Mouse (Mus musculus) hindbrain, embryonic 13.5 days (tissue): ENCODE results near the gene Dnajb7. TPM values are rescaled to one million over a fixed set of nuclear protein-coding genes. Genes with fewer than 3 reads are reported as not detected.
"Not testable (repeated sequence)": the region's sequence is repeated elsewhere in the genome, so short reads cannot be mapped to it uniquely, and the experiment has no call there.

ENCODE experiments used
- ATAC-seq: fragments of 200-750 bp; cut with Nextera tagmentation; 2 replicates; pipeline ENCODE4 v1.8.0; 2017; ENCODE audit warnings: moderate TSS enrichment; ENCODE audit not compliant: low FRiP score
- H3K27ac ChIP-seq: fragments of 300-500 bp; sonication (generic); 2 replicates; pipeline ENCODE4 v1.5.1; 2015; ENCODE audit warnings: inconsistent platforms, mild to moderate bottlenecking, moderate library complexity
- H3K27me3 ChIP-seq: fragments of 300-500 bp; sonication (generic); 2 replicates; pipeline ENCODE4 v1.6.1; 2015; ENCODE audit warnings: mild to moderate bottlenecking, inconsistent platforms
- H3K36me3 ChIP-seq: fragments of 300-500 bp; sonication (generic); 2 replicates; pipeline ENCODE4 v1.6.1; 2015; ENCODE audit warnings: mild to moderate bottlenecking, inconsistent platforms
- H3K4me1 ChIP-seq: fragments of 300-500 bp; sonication (generic); replicated peaks from 2 replicates; pipeline ENCODE4 v1.6.1; 2015; ENCODE audit warnings: inconsistent platforms
- H3K4me2 ChIP-seq: fragments of 300-500 bp; sonication (generic); 2 replicates; pipeline ENCODE4 v1.6.1; 2015; ENCODE audit warnings: inconsistent platforms, mild to moderate bottlenecking, moderate library complexity
- H3K4me3 ChIP-seq: fragments of 300-500 bp; sonication (generic); 2 replicates; pipeline ENCODE4 v1.5.1; 2015; ENCODE audit warnings: mild to moderate bottlenecking, inconsistent platforms
- H3K9ac ChIP-seq: fragments of 300-500 bp; sonication (generic); 2 replicates; pipeline ENCODE4 v1.6.1; 2015; ENCODE audit warnings: mild to moderate bottlenecking, inconsistent platforms
- H3K9me3 ChIP-seq: fragments of 300-500 bp; sonication (generic); 2 replicates; pipeline ENCODE4 v1.6.1; 2016; ENCODE audit warnings: inconsistent platforms
- WGBS: fragments of 180-500 bp; shearing (Covaris S2); methylation state at CpG from one replicate; pipeline ENCODE4 v1.1.7; 2015; 5-methylcytosine and 5-hydroxymethylcytosine counted together
- polyA plus RNA-seq: library from polyadenylated mRNA; unstranded; fragments of >200 nt; fragmentation: Nextera tagmentation; extraction: Ambion mirVana; gene quantifications from 2 replicates; pipeline ENCODE4 v1.2.1, GENCODE M21; 2015

Gene Dnajb7
- polyA plus RNA-seq = 1.4 TPM in 2 replicates

DNA sequence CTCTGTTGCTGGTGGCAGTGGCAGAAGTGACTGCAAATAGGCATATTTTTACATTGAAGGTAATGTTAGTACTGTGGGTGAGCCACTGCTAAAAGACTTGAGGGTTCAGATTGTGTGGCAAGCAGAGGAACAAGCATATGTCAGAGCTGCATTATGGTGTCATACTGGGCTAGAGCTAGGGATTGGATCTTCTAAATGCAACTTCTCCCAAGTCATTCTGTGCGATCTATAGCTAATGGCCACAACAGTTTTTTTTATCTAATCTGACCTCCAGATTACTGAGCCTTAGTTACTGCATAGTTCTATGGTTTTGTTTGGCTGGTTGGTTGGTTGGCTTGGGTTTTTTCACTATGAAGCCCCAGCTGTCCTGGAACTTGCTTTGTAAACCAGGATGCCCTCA, at the start of gene Dnajb7:
Gene Dnajb7 (minus strand): TSS at position 101 of the 400 bp plus-strand sequence.
- no peaks in the 10 kb centered on the region for H3K9me3 ChIP-seq
- H3K4me3 ChIP-seq = no peak within 1 kb of the TSS
- no peak within 1 kb of the TSS for H3K4me2 ChIP-seq
- no peaks in the 10 kb centered on the region for H3K36me3 ChIP-seq
- H3K27ac ChIP-seq = no peak within 1 kb of the TSS
- no peak within 1 kb of the TSS for H3K9ac ChIP-seq
- H3K4me1 ChIP-seq = no peaks in the 10 kb centered on the region
- no peak for ATAC-seq
- H3K27me3 ChIP-seq = no peaks in the 10 kb centered on the region
- WGBS = 90% methylated on average over 1 of the region's 1 CpGs

DNA sequence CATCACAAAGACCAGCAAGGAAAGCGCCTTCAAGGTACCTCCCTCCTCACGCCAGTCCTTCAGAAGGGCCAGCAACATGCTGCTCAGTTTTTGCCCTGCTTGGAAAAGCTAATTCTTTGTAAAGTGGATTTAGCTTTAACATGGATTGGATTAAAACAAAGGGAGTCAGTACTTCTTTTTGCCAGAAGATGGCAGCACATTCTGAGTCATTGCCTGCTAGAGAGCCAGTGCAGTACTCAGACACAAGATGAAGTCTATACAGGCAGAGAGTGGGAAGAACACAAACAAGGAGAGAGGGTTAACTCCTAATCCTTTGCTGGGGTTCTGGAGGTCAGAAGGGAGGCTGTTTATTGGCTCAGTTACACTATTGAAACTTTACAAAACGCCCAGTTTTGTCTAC, 40.4 kb upstream of the Dnajb7 start:
- ATAC-seq = no peak
- H3K27me3 ChIP-seq = no peaks in the 10 kb centered on the region
- no peak overlapping the region for H3K4me2 ChIP-seq
- 58% methylated on average over 3 of the region's 3 CpGs for WGBS
- no peaks in the 10 kb centered on the region for H3K4me1 ChIP-seq
- H3K9ac ChIP-seq = no peak overlapping the region
- H3K27ac ChIP-seq = no peak overlapping the region
- peaks cover 34% of the 10 kb centered on the region for H3K36me3 ChIP-seq
- no peak overlapping the region for H3K4me3 ChIP-seq
- no peaks in the 10 kb centered on the region for H3K9me3 ChIP-seq

DNA sequence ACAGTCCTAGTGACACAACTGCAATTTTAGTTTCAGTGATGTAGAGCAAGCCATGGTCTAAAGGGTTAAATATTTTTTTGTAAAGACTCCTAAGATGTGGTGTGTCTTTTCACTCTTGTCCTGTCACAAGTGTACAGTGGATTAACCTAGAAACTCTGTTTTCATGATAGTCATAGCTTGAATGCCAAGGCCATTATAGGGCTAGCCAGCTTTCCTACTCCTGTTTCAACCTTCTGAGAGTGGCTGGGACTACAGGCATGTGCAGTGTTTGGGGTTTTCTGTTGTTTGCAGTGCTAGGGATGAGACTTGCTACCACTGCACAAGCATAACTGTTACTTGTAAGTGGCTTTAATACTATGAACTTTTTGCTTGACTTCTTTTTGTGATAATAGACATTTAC, 31.1 kb upstream of the Dnajb7 start:
- Histone ChIP-seq H3K9me3 (no peaks in the 10 kb centered on the region), H3K4me3 (no peak overlapping the region), H3K27me3 (no peaks in the 10 kb centered on the region), H3K36me3 (peaks cover 29% of the 10 kb centered on the region), H3K27ac (no peak overlapping the region), H3K4me2 (no peak overlapping the region), H3K9ac (no peak overlapping the region), H3K4me1 (no peaks in the 10 kb centered on the region)
- ATAC-seq = no peak

DNA sequence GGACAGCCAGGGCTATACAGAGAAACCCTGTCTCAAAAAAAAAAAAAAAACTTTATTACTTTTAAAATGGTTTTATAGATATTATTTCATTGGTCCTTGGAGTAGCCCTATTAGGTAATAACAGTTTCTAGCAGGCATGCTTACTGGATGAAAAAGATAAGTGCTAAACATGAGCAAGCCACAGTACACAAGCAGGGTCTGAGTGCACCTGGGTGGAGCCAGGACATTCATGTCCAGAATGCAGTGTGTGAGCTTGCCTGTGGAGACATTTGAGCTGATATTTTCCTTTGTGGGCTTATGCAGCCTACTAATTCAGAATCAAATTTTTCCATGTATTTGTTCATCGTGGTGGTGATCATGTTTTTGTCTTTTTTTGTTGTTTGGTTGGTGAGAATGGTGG, 30.2 kb upstream of the Dnajb7 start:
- H3K27me3 ChIP-seq = no peaks in the 10 kb centered on the region
- H3K9me3 ChIP-seq = no peaks in the 10 kb centered on the region
- WGBS = 97% methylated on average over 1 of the region's 1 CpGs
- peaks cover 29% of the 10 kb centered on the region for H3K36me3 ChIP-seq
- no peak overlapping the region for H3K27ac ChIP-seq
- no peak overlapping the region for H3K4me2 ChIP-seq
- no peak overlapping the region for H3K4me3 ChIP-seq
- H3K9ac ChIP-seq = no peak overlapping the region
- no peak for ATAC-seq
- H3K4me1 ChIP-seq = no peaks in the 10 kb centered on the region

DNA sequence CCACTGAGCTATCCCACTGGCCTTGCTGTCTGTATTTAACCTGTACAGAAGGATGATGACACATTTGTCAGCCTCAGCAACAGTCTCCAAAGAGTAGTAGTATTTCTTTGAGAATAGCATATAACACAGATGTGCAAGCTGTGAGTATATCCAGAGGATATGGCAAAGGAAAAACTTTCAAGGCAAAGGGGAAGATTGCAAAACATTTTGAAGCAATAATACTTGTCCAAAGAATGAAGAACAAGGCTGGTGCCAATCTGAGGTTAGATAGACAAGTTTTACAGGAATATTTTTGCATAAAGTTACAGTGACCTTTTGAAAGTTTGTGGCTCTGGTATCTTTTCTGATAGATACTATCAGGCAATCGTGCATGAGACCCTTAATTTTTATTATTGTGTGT, 23.1 kb upstream of the Dnajb7 start:
- Histone ChIP-seq H3K9ac (no peak overlapping the region), H3K4me2 (no peak overlapping the region), H3K27ac (no peak overlapping the region), H3K9me3 (no peaks in the 10 kb centered on the region), H3K36me3 (peaks cover 37% of the 10 kb centered on the region), H3K4me3 (no peak overlapping the region), H3K27me3 (no peaks in the 10 kb centered on the region), H3K4me1 (no peaks in the 10 kb centered on the region)
- ATAC-seq = no peak
- WGBS = 83% methylated on average over 1 of the region's 1 CpGs

DNA sequence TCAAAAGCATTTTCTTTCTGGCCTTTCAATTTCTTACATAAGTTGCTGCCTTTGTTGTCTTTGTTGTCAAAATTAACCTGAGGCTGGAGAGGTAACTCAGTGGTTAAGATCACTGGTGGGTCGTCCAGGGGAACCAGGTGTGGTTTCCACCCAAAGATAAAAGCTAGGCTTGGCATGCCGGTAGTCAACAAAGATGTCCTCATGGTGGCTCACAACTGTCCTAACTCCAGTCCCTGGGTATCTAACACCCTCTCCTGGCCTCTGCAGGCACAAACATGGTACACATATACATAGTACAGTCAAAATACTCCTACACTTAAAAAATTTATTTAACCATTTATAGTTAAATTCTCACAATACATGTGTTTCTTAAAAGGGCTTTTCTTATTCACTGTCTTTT, 19.8 kb upstream of the Dnajb7 start:
- no peak for ATAC-seq
- no peaks in the 10 kb centered on the region for H3K9me3 ChIP-seq
- H3K4me1 ChIP-seq = no peaks in the 10 kb centered on the region
- H3K27me3 ChIP-seq = no peaks in the 10 kb centered on the region
- H3K4me3 ChIP-seq = no peak overlapping the region
- 98% methylated on average over 2 of the region's 2 CpGs for WGBS
- H3K36me3 ChIP-seq = peaks cover 34% of the 10 kb centered on the region
- H3K4me2 ChIP-seq = no peak overlapping the region
- no peak overlapping the region for H3K9ac ChIP-seq
- no peak overlapping the region for H3K27ac ChIP-seq

DNA sequence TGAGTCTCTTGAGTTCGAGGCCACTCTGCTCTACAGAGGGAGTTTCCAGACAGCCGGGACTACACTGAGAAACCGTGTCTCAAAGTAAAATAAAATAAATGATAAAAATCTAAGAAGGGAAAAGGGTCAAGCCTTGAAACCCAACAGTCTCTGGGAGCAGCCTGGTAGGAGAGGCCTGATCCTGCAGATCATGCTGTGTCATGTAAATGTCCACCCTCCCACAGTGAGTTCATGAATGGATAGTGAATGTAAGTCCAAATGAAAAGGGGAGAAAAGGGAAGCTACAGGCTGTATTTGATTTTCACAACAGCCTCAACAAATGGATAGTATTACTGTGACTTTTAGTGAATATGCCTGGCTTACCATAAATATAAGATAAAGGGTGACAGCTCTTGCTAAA, 17.2 kb upstream of the Dnajb7 start:
- Histone ChIP-seq H3K36me3 (peaks cover 10% of the 10 kb centered on the region), H3K9ac (no peak overlapping the region), H3K4me3 (no peak overlapping the region), H3K4me1 (no peaks in the 10 kb centered on the region), H3K4me2 (no peak overlapping the region), H3K27ac (no peak overlapping the region), H3K27me3 (no peaks in the 10 kb centered on the region), H3K9me3 (no peaks in the 10 kb centered on the region)
- no peak for ATAC-seq
- WGBS = 85% methylated on average over 3 of the region's 3 CpGs

DNA sequence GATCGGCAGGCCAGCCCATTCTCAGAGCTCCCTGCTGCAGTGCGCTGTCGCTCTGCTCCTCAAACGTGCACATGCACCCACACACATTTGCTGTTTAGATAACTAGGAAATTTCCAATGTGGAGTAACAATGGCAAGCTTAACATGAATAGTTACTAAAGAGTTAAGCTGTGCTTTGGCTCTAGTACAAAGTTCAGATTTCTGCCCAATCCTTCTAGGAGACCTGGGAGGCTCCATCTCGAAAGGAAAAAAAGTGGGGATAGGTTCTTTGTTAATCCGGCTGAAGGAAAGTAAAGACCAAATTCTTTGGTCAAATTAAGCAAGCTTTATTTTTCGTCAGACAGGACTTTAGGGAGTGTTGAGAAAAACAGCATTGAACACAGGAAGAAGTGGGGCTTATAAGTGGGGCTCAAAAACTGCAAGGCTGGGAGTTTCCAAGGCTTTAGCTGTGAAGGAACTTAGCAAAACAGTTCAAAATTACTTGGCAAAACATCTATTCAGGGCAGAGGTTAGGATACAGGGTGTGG, 14.1 kb upstream of the Dnajb7 start:
- no peaks in the 10 kb centered on the region for H3K27me3 ChIP-seq
- no peak overlapping the region for H3K9ac ChIP-seq
- H3K36me3 ChIP-seq = peaks cover 6% of the 10 kb centered on the region; the same call in 1 of the 2 replicates
- no peak overlapping the region for H3K4me3 ChIP-seq
- H3K27ac ChIP-seq = no peak overlapping the region
- no peak overlapping the region for H3K4me2 ChIP-seq
- no peaks in the 10 kb centered on the region for H3K4me1 ChIP-seq
- no peaks in the 10 kb centered on the region for H3K9me3 ChIP-seq
- WGBS = 86% methylated on average over 7 of the region's 7 CpGs
- no peak for ATAC-seq

DNA sequence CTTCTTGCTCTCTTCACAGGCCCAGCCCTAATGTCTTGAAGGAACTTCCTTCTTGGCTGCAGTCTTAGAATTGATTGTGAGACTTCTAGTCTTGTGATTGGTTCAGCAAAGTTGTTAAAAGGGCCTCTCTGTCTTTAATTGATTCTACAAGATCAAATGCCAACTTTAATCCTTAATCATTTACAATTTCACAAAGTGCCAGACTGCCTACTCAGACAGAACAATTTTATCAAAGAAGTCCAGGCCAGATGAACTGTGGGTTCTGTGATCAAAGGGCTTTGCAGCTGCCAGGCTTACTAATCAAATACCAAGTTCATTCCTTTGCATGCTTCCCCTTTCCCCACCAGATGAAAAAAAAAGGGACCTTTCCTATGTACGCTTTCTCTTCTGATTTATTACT, 13.4 kb upstream of the Dnajb7 start:
- Histone ChIP-seq H3K4me3 (no peak overlapping the region), H3K9ac (no peak overlapping the region), H3K4me1 (peaks cover 6% of the 10 kb centered on the region), H3K9me3 (no peaks in the 10 kb centered on the region), H3K36me3 (0 out of 2 replicates have a peak, but pooled peaks cover 4% of the 10 kb centered on the region), H3K27ac (no peak overlapping the region), H3K4me2 (no peak overlapping the region), H3K27me3 (no peaks in the 10 kb centered on the region)
- ATAC-seq = no peak
- 83% methylated on average over 1 of the region's 1 CpGs for WGBS

DNA sequence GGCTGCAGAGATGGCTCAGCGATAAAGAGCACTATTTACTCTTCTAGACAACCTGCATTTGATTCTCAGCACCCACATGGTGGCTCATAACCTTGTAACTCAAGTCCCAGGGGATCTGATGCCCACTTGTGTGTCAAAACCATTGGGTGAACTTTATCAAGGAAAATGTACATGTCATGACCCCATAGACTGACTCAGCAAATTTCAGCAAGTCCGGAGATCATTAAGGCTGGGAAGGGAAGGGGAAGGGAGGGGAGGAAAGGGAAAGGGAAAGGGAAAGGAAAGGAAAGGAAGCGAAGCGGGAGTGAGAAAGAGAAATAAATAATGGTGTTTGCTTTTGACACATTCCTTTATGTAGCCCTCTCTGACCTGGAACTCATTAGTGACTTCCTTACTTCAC, 10.0 kb upstream of the Dnajb7 start:
- ATAC-seq = no peak
- peaks cover 6% of the 10 kb centered on the region for H3K4me1 ChIP-seq
- WGBS = 91% methylated on average over 4 of the region's 4 CpGs

DNA sequence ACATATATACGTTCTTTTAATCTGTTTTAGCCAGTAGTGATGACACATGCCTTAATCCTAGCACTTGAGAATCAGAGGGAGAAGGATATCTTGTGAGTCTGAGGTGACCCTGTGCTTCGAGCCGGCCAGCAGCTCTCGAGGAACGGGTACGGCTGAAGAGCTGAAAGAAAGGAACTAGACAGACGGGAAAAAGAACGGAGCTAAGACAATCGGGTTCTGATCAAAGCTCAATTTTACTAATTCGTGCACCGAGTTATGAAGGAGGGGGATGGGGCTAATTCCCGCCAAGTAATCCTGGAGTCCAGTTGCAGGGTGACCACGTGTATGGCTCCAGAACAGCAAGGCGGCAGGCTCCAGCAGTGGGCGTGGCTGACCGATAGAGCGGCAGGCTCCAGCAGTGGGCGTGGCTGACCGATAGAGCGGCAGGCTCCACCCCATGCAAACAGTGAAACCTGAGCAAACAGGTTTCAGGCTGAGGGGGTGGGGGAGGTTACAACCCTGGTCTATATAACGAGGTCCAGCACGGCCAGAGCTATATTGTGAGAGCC, 8.7 kb upstream of the Dnajb7 start:
- not testable (repeated sequence) for H3K36me3 ChIP-seq, H3K27ac ChIP-seq, H3K4me3 ChIP-seq, H3K27me3 ChIP-seq, ATAC-seq, H3K9me3 ChIP-seq, H3K4me1 ChIP-seq
- Histone ChIP-seq H3K9ac (peak overlapping the region; percentile 25; the same call in 1 of the 2 replicates), H3K4me2 (peak overlapping the region; percentile 42)
- WGBS = 13% methylated on average over 22 of the region's 22 CpGs

More for the DNA sequence above, 10.0 kb upstream of the Dnajb7 start:
- no peak overlapping the region for H3K4me2 ChIP-seq
- H3K27ac ChIP-seq = no peak overlapping the region
- H3K9ac ChIP-seq = no peak overlapping the region
- no peaks in the 10 kb centered on the region for H3K27me3 ChIP-seq
- 0 out of 2 replicates have a peak, but pooled peaks cover 4% of the 10 kb centered on the region for H3K36me3 ChIP-seq
- no peaks in the 10 kb centered on the region for H3K9me3 ChIP-seq
- H3K4me3 ChIP-seq = no peak overlapping the region

DNA sequence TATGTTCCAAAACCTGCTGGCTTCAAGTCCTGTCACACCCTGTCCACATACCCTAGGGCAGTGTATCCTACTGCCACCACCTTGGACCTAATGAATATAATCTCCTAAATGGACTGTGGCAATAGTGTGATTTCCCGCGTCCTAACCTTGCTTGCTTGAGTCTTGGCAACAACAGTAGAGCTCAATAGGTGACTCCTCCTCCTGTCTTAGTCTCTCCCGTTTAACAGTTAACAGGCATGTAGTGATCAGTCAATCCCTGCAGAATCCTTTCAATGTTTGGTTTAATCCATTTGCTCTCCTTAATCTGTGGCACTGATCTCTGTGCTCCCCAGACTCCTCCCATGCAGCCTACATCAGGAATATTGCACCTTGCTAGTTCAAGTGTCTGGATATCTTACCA, 3.1 kb downstream of the Dnajb7 start:
- Histone ChIP-seq H3K9ac (no peak overlapping the region), H3K4me1 (peaks cover 12% of the 10 kb centered on the region), H3K27me3 (no peaks in the 10 kb centered on the region), H3K4me2 (no peak overlapping the region), H3K36me3 (no peaks in the 10 kb centered on the region), H3K9me3 (no peaks in the 10 kb centered on the region), H3K4me3 (no peak overlapping the region), H3K27ac (no peak overlapping the region)
- ATAC-seq = no peak
- WGBS = 87% methylated on average over 3 of the region's 3 CpGs

DNA sequence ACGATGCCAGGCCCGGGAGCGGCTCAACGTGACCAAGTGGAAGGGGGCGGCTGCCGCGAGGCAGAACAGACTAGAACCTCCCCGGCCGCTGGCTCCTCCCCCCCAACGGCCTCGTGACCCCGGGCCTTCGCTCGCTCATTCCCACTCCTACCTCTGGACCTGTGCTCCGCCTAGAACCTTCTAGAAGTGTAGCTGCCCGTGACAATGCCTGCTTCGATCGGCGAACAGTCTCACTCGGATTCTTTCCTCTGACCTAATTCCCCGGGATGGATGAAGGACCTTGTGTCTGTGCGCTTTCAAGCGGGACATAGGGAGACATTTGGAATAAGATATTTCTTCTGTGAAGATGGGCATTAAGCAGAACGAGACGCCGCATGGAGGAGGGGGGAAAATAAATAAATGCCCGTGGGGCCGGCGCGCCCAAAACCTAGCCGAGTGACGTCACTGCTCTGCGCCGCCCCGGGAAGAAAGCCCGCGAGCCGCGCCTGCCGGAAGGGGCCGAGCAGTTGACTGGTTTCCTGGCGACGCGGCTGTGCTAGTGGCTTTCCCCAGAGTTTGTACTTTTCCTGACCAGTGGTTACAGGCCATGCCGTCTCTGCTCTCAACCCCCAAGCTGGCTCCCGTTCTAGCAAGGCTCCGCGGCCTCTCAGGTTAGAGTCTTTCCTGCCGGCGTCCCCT, 8.3 kb downstream of the Dnajb7 start, which contains the start of the genes St13 and Xpnpep3:
Gene St13 (minus strand): TSS at position 440 of the 678 bp plus-strand sequence.
Gene Xpnpep3 (plus strand): TSS at position 501 of the 678 bp plus-strand sequence.
- peak within 1 kb of the TSS; percentile 96 for H3K27ac ChIP-seq
- H3K9me3 ChIP-seq = no peaks in the 10 kb centered on the region
- peaks cover 34% of the 10 kb centered on the region for H3K4me1 ChIP-seq
- peak within 1 kb of the TSS; percentile 96 for H3K4me3 ChIP-seq
- WGBS = under 1% methylated on average over 50 of the region's 50 CpGs
- peak within 1 kb of the TSS; percentile 92 for H3K9ac ChIP-seq
- no peaks in the 10 kb centered on the region for H3K36me3 ChIP-seq
- peak; percentile 99 for ATAC-seq
- peak within 1 kb of the TSS; percentile 81 for H3K4me2 ChIP-seq
- no peaks in the 10 kb centered on the region for H3K27me3 ChIP-seq
